Mouse (Mus musculus): Measurements from ENCODE around the gene Cdc42bpa.
"Not testable (repeated sequence)": the region's sequence is repeated elsewhere in the genome, so short reads cannot be mapped to it uniquely, and the experiment has no call there.

DNA sequence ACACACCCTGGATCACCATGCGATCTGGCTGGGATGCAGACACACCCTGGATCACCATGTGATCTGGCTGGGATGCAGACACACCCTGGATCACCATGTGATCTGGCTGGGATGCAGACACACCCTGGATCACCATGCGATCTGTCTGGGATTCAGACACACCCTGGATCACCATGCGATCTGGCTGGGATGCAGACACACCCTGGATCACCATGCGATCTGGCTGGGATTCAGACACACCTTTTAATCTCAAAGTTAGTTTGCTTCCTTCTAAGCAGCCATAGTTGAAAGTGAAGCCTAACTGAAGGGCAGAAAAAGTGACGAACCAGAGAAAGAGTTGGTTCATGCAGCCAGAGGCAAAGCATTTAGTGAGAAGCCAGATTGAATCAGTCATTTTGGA lies 69.6 kb downstream of the Cdc42bpa start:
- not testable (repeated sequence) for TF ChIP-seq CTCF, EP300 (IDR thresholded peaks at IDR 0.05; ENCODE audit: low read depth)
